Mouse (Mus musculus) midbrain, embryonic 13.5 days (tissue): Measurements from ENCODE around the gene Tbx1. TPM values are rescaled to one million over a fixed set of nuclear protein-coding genes. Genes with fewer than 3 reads are reported as not detected.
A peak's percentile ranks its signal among the peaks of the same experiment; 100 is the strongest.

ENCODE experiments used
- ATAC-seq: fragments of 200-750 bp; cut with Nextera tagmentation; 2 replicates; pipeline ENCODE4 v1.8.0; 2017; ENCODE audit warnings: mild to moderate bottlenecking, moderate TSS enrichment, moderate library complexity
- H3K27ac ChIP-seq: fragments of 300-500 bp; sonication (generic); 2 replicates; pipeline ENCODE4 v1.5.1; 2015; ENCODE audit warnings: inconsistent platforms, mild to moderate bottlenecking, moderate library complexity
- H3K27me3 ChIP-seq: fragments of 300-500 bp; sonication (generic); 2 replicates; pipeline ENCODE4 v1.6.1; 2015; ENCODE audit warnings: mild to moderate bottlenecking, inconsistent platforms
- H3K36me3 ChIP-seq: fragments of 300-500 bp; sonication (generic); 2 replicates; pipeline ENCODE4 v1.6.1; 2015; ENCODE audit warnings: mild to moderate bottlenecking, inconsistent platforms
- H3K4me1 ChIP-seq: fragments of 300-500 bp; sonication (generic); replicated peaks from 2 replicates; pipeline ENCODE4 v1.6.1; 2015; ENCODE audit warnings: inconsistent platforms
- H3K4me2 ChIP-seq: fragments of 300-500 bp; sonication (generic); replicated peaks from 2 replicates; pipeline ENCODE4 v1.6.1; 2015; ENCODE audit warnings: moderate library complexity, mild to moderate bottlenecking, inconsistent platforms
- H3K4me3 ChIP-seq: fragments of 300-500 bp; sonication (generic); replicated peaks from 2 replicates; pipeline ENCODE4 v1.5.1; 2015; ENCODE audit warnings: mild to moderate bottlenecking, inconsistent platforms
- H3K9ac ChIP-seq: fragments of 300-500 bp; sonication (generic); replicated peaks from 2 replicates; pipeline ENCODE4 v1.6.1; 2015; ENCODE audit warnings: mild to moderate bottlenecking, inconsistent platforms
- H3K9me3 ChIP-seq: fragments of 300-500 bp; sonication (generic); 2 replicates; pipeline ENCODE4 v1.6.1; 2016; ENCODE audit warnings: mild to moderate bottlenecking, inconsistent platforms
- WGBS: fragments of 180-500 bp; shearing (Covaris S2); methylation state at CpG from one replicate; pipeline ENCODE4 v1.1.7; 2015; 5-methylcytosine and 5-hydroxymethylcytosine counted together
- polyA plus RNA-seq: library from polyadenylated mRNA; unstranded; fragments of >200 nt; fragmentation: Nextera tagmentation; extraction: Ambion mirVana; gene quantifications from 2 replicates; pipeline ENCODE4 v1.2.1, GENCODE M21; 2015

The Tbx1 gene
- polyA plus RNA-seq, 1 experiment from 2014 or later = 0.71 TPM

GRCm38 (mm10) chr16:18628948-18629340, 38.5 kb upstream of the Tbx1 start:
- ATAC-seq = peak; percentile 1
- Histone ChIP-seq H3K4me2 (peak overlapping the region; percentile 90), H3K27me3 (peaks cover 52% of the 10 kb centered on the region), H3K9me3 (no peaks in the 10 kb centered on the region), H3K36me3 (peaks cover 18% of the 10 kb centered on the region), H3K4me3 (peak overlapping the region; percentile 88), H3K27ac (peak overlapping the region; percentile 91), H3K9ac (peak overlapping the region; percentile 96), H3K4me1 (peaks cover 39% of the 10 kb centered on the region)
- 25% methylated on average over 2 of the region's 2 CpGs for WGBS

DNA sequence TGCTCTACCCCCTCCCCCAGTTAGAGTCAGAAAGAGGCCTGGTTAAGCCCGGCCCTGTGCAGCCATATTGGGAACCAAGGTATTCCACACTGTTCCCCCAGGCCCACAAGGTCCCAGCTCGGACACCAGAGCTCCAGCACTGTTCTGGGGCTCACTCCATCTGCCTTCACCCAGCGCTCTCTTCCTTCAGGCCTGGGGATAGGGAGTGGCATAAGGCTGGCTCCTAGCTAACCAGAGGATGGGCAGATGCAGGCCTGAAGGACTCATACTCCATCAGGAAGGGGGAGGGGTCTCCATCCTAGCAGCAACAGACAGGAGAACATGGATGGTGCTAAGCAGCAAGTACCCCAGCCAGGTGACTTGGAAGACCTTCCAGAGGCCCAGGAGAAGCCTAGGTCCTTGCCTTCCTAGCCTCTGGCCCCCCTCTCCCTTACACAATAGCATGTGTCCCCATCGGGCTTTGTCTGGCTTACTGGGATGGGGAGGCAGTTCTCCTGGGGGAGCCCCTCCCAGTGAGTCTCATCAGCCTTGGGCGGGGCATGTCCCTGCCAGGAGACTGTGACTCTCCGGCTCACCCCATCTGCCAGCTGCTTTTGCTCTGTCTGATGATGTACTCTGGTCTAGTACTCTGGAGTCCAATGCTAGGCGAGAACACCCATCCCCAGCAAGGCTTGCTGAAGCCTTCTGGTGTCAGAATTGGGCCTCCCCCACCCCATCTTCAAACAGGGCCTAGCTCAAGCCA, 37.9 kb upstream of the Tbx1 start:
- Histone ChIP-seq H3K4me3 (peak overlapping the region; percentile 88), H3K9me3 (no peaks in the 10 kb centered on the region), H3K4me2 (peak overlapping the region; percentile 90), H3K9ac (peak overlapping the region; percentile 96), H3K36me3 (peaks cover 24% of the 10 kb centered on the region), H3K27ac (peak overlapping the region; percentile 91), H3K27me3 (peaks cover 57% of the 10 kb centered on the region), H3K4me1 (peaks cover 39% of the 10 kb centered on the region)
- ATAC-seq = no peak
- WGBS = 57% methylated on average over 7 of the region's 7 CpGs

GRCm38 (mm10) chr16:18627163-18627562, 36.7 kb upstream of the Tbx1 start:
- Histone ChIP-seq H3K9ac (peak overlapping the region; percentile 96), H3K4me2 (peak overlapping the region; percentile 90), H3K4me3 (peak overlapping the region; percentile 88), H3K4me1 (peaks cover 39% of the 10 kb centered on the region), H3K27ac (no peak overlapping the region), H3K9me3 (no peaks in the 10 kb centered on the region), H3K27me3 (peaks cover 62% of the 10 kb centered on the region), H3K36me3 (peaks cover 36% of the 10 kb centered on the region)
- ATAC-seq = no peak
- 46% methylated on average over 3 of the region's 3 CpGs for WGBS

GRCm38 (mm10) chr16:18626376-18626878, 36.0 kb upstream of the Tbx1 start, which contains the start of gene Gm49601:
Gene Gm49601 (minus strand): TSS chr16:18626427.
- Histone ChIP-seq H3K27ac (no peak within 1 kb of the TSS), H3K4me3 (peak within 1 kb of the TSS; percentile 88), H3K36me3 (peaks cover 43% of the 10 kb centered on the region), H3K9ac (peak within 1 kb of the TSS; percentile 96), H3K9me3 (no peaks in the 10 kb centered on the region), H3K4me2 (peak within 1 kb of the TSS; percentile 90), H3K27me3 (peaks cover 67% of the 10 kb centered on the region), H3K4me1 (peaks cover 47% of the 10 kb centered on the region)
- under 1% methylated on average over 59 of the region's 65 CpGs for WGBS
- peak; percentile 34 for ATAC-seq

- Histone ChIP-seq H3K36me3 (peaks cover 44% of the 10 kb centered on the region), H3K27ac (no peak overlapping the region), H3K9ac (peak overlapping the region; percentile 73), H3K9me3 (no peaks in the 10 kb centered on the region), H3K4me3 (peak overlapping the region; percentile 88), H3K4me2 (peak overlapping the region; percentile 90), H3K4me1 (peaks cover 52% of the 10 kb centered on the region), H3K27me3 (peaks cover 71% of the 10 kb centered on the region)
- peak; percentile 2 for ATAC-seq
- 10% methylated on average over 26 of the region's 26 CpGs for WGBS
These were observed 35.4 kb upstream of the Tbx1 start for GRCm38 (mm10) chr16:18625791-18626311.

DNA sequence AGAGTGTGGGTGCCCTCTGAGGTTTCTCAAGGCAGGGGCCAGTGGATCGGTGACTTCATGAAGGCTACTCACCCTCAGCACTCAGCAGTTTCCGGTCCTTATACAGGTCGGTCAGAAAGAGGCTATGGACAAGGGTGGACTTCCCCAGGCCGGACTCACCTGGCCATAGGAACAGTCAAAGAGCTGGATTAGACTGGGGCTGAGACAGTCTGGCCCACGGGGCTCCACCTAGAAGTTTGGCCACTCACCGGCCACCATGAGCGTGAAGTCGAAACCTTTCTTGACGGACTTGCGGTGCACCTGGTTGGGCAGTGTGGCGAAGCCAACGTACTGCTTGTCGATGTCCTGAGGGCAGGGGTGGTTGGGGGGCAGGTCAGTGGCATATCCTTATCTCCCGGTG, 34.6 kb upstream of the Tbx1 start:
- no peak overlapping the region for H3K4me3 ChIP-seq
- H3K9me3 ChIP-seq = no peaks in the 10 kb centered on the region
- H3K27me3 ChIP-seq = peaks cover 79% of the 10 kb centered on the region
- H3K27ac ChIP-seq = no peak overlapping the region
- H3K4me2 ChIP-seq = 0 out of 2 replicates have a peak overlapping the region, but pooled peaks have one; percentile 90
- WGBS = 39% methylated on average over 14 of the region's 14 CpGs
- ATAC-seq = no peak
- H3K36me3 ChIP-seq = peaks cover 44% of the 10 kb centered on the region
- no peak overlapping the region for H3K9ac ChIP-seq
- H3K4me1 ChIP-seq = peaks cover 58% of the 10 kb centered on the region

- ATAC-seq = no peak
- H3K4me3 ChIP-seq = no peak overlapping the region
- H3K9me3 ChIP-seq = no peaks in the 10 kb centered on the region
- H3K27ac ChIP-seq = no peak overlapping the region
- no peak overlapping the region for H3K4me2 ChIP-seq
- H3K36me3 ChIP-seq = peaks cover 44% of the 10 kb centered on the region
- no peak overlapping the region for H3K9ac ChIP-seq
- 24% methylated on average over 15 of the region's 15 CpGs for WGBS
- peaks cover 83% of the 10 kb centered on the region for H3K27me3 ChIP-seq
- H3K4me1 ChIP-seq = peaks cover 58% of the 10 kb centered on the region
These were observed 34.2 kb upstream of the Tbx1 start for GRCm38 (mm10) chr16:18624641-18625040.

DNA sequence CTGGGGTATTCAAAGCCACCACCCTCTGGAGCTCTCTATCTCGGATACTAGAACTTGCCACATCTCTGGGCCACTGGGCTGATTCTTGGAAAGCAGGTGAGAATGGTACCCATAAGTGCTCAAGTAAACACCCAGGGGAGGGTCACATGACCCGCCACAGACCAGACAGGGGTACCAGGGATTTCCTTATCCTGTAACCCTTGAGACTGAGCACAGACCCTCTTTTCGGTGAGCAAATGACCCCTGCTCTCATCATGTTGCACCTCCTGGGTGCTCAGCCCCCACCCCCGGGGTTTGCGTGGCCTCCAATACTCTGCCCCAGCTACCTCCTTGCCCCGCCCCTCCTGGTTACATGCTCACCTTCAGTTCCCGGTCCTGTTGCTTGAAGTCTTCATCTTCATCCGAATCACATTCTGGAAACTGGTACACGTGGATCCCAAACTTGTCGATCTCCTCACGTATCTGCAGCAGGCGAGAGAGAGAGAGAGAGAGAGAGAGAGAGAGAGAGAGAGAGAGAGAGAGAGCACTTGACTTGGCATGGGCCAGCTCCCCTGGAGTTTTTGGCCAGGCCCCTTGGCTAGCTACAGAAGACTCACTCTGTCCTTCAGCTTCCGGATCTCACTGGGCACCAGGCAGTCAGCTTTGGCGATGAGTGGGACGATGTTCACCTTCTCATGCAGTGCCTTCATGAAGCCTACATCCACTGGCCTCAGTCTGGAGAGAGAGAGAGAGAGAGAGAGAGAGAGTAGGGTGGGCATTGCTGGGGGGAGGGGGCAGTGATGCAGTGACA, 33.5 kb upstream of the Tbx1 start:
- Histone ChIP-seq H3K4me2 (no peak overlapping the region), H3K9me3 (no peaks in the 10 kb centered on the region), H3K27ac (no peak overlapping the region), H3K4me1 (peaks cover 55% of the 10 kb centered on the region), H3K9ac (no peak overlapping the region), H3K4me3 (no peak overlapping the region), H3K27me3 (peaks cover 90% of the 10 kb centered on the region), H3K36me3 (peaks cover 44% of the 10 kb centered on the region)
- no peak for ATAC-seq
- WGBS = 31% methylated on average over 15 of the region's 15 CpGs

- ATAC-seq = no peak
- Histone ChIP-seq H3K27ac (no peak overlapping the region), H3K4me1 (peaks cover 47% of the 10 kb centered on the region), H3K4me3 (no peak overlapping the region), H3K36me3 (peaks cover 44% of the 10 kb centered on the region), H3K9me3 (no peaks in the 10 kb centered on the region), H3K27me3 (peaks cover 97% of the 10 kb centered on the region), H3K4me2 (no peak overlapping the region), H3K9ac (no peak overlapping the region)
- WGBS = 28% methylated on average over 29 of the region's 29 CpGs
These were observed 32.7 kb upstream of the Tbx1 start for GRCm38 (mm10) chr16:18622916-18623750.

DNA sequence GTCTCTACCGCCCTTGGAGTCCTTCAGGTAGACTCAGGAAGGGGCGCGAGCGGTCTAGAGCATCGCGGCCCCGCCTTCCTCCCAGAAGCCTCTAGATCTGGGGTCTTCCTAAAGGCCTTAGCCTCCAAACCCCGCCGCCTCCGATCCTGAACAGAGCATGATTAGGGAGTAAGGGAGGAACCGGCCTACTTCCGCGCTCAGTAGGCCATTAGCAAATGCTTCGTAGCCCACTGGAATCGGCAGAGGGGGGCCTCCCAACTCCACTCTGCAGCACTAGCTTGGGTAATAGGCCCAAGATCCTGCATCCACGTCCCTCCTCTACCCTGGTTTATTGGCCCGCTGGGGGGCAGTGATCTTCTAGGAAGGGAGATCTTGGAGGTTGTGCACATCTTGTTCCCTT, 31.5 kb upstream of the Tbx1 start, which contains the start of gene Gp1bb:
Gene Gp1bb, minus strand, starts transcription at position 385 of the 400 bp plus-strand sequence.
- peaks cover 44% of the 10 kb centered on the region for H3K36me3 ChIP-seq
- H3K4me1 ChIP-seq = peaks cover 42% of the 10 kb centered on the region
- H3K27me3 ChIP-seq = peaks cover 97% of the 10 kb centered on the region
- H3K9me3 ChIP-seq = no peaks in the 10 kb centered on the region
- ATAC-seq = no peak
- H3K4me3 ChIP-seq = peak within 1 kb of the TSS; percentile 39
- no peak within 1 kb of the TSS for H3K27ac ChIP-seq
- WGBS = 11% methylated on average over 17 of the region's 17 CpGs
- H3K9ac ChIP-seq = peak within 1 kb of the TSS; percentile 43; the same call in 1 of the 2 replicates
- peak within 1 kb of the TSS; percentile 66 for H3K4me2 ChIP-seq

DNA sequence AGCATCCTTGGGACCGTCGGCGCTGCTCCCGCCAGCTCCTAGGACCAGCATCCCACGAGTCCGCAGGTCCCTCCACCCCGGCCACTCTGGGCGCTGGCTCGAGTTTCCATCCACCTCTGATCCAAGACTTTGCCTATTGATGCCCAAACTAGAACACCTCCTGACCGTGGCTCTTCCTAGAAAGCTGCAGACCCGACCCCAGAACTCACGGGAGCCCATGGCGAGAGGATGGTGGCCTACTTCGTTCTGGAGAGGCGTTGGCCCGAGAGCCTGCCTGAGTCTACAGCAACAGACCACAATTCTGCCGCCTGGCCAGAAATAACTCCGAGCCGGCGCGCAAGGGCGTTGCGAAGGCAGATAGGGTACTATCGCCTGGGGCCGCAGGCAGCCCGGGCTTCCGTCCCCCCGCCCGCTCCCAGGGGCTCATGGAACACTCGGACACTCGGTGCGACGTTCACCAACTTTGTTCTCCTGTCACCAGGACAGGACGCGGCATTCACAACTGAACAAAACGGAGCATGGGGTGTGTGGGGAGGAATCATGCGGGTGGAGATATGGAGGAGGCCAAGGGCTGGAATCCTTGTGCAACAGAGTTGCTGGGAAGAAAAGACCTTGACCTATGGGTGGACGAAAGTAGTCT, 31.0 kb upstream of the Tbx1 start:
- Histone ChIP-seq H3K9me3 (no peaks in the 10 kb centered on the region), H3K27me3 (peaks cover 98% of the 10 kb centered on the region), H3K4me2 (peak overlapping the region; percentile 66), H3K36me3 (peaks cover 44% of the 10 kb centered on the region), H3K27ac (no peak overlapping the region), H3K4me1 (peaks cover 37% of the 10 kb centered on the region), H3K9ac (peak overlapping the region; percentile 43; the same call in 1 of the 2 replicates), H3K4me3 (peak overlapping the region; percentile 39)
- ATAC-seq = no peak
- 4% methylated on average over 38 of the region's 38 CpGs for WGBS
